Mouse (Mus musculus) forebrain, embryonic 11.5 days (tissue): ENCODE measurements at regions not wholly inside any gene's neighbourhood (a gene's known extent, or its start where the extent isn't known, plus 50 kb on each side); places are given as distances from the start of the nearest gene placed in this dataset.
A peak's percentile ranks its signal among the peaks of the same experiment; 100 is the strongest.

Experiments
- ATAC-seq: fragments of 200-750 bp; cut with Nextera tagmentation; replicated peaks from 2 replicates; pipeline ENCODE4 v1.8.0; 2017; ENCODE audit warnings: moderate TSS enrichment; ENCODE audit not compliant: low FRiP score
- DNase-seq: peaks from one replicate; pipeline ENCODE4 v3.0.0-alpha.2; 2017; ENCODE audit warnings: low spot score
- H3K27ac ChIP-seq: fragments of 300-500 bp; sonication (generic); 2 replicates; pipeline ENCODE4 v1.5.1; 2014; ENCODE audit warnings: low read depth, low read length
- H3K27me3 ChIP-seq: fragments of 300-500 bp; sonication (generic); 2 replicates; pipeline ENCODE4 v1.6.1; 2014; ENCODE audit warnings: mild to moderate bottlenecking, low read length, mixed read lengths; ENCODE audit not compliant: control insufficient read depth, insufficient read depth
- H3K36me3 ChIP-seq: fragments of 300-500 bp; sonication (generic); 2 replicates; pipeline ENCODE4 v1.6.1; 2014; ENCODE audit warnings: mild to moderate bottlenecking, low read length, moderate library complexity, mixed read lengths; ENCODE audit not compliant: control insufficient read depth, insufficient read depth
- H3K4me1 ChIP-seq: fragments of 300-500 bp; sonication (generic); replicated peaks from 2 replicates; pipeline ENCODE4 v1.6.1; 2014; ENCODE audit warnings: low read length, mixed read lengths; ENCODE audit not compliant: control insufficient read depth, insufficient read depth
- H3K4me2 ChIP-seq: fragments of 300-500 bp; sonication (generic); 2 replicates; pipeline ENCODE4 v1.6.1; 2014; ENCODE audit warnings: low read depth, mild to moderate bottlenecking, low read length, moderate library complexity, mixed read lengths; ENCODE audit not compliant: severe bottlenecking
- H3K4me3 ChIP-seq: fragments of 300-500 bp; sonication (generic); 2 replicates; pipeline ENCODE4 v1.5.1; 2014; ENCODE audit warnings: low read depth, low read length
- H3K9ac ChIP-seq: fragments of 300-500 bp; sonication (generic); 2 replicates; pipeline ENCODE4 v1.6.1; 2014; ENCODE audit warnings: low read length
- H3K9me3 ChIP-seq: fragments of 300-500 bp; sonication (generic); 2 replicates; pipeline ENCODE4 v1.6.1; 2016; ENCODE audit warnings: low read length, mixed read lengths; ENCODE audit not compliant: control insufficient read depth
- WGBS: fragments of 180-500 bp; shearing (Covaris S2); extraction: QIAGEN DNeasy Blood & Tissue Kit; methylation state at CpG from one replicate; pipeline ENCODE4 v1.1.7; 2014; 5-methylcytosine and 5-hydroxymethylcytosine counted together

- no peak for ATAC-seq
- Histone ChIP-seq H3K27me3 (no peaks in the 10 kb centered on the region), H3K36me3 (no peaks in the 10 kb centered on the region), H3K9ac (no peak overlapping the region), H3K9me3 (no peaks in the 10 kb centered on the region), H3K4me2 (no peak overlapping the region), H3K4me1 (no peaks in the 10 kb centered on the region), H3K4me3 (no peak overlapping the region), H3K27ac (no peak overlapping the region)
- 84% methylated on average over 3 of the region's 3 CpGs for WGBS
- DNase-seq: no peak
These were observed 693.3 kb downstream of the Epha4 start for GRCm38 (mm10) chr1:76821610-76822009.

GRCm38 (mm10) chr1:76829690-76830089 is 685.2 kb downstream of the Epha4 start:
- no peak for DNase-seq
- ATAC-seq: no peak
- 88% methylated on average over 2 of the region's 2 CpGs for WGBS

GRCm38 (mm10) chr1:76832311-76832710 is 682.6 kb downstream of the Epha4 start:
- no peaks in the 10 kb centered on the region for H3K4me1 ChIP-seq
- no peak for DNase-seq

More at GRCm38 (mm10) chr1:76829690-76830089, 685.2 kb downstream of the Epha4 start:
- no peaks in the 10 kb centered on the region for H3K4me1 ChIP-seq
- no peak overlapping the region for H3K4me3 ChIP-seq
- no peaks in the 10 kb centered on the region for H3K9me3 ChIP-seq
- H3K27ac ChIP-seq: no peak overlapping the region
- H3K9ac ChIP-seq: no peak overlapping the region
- H3K27me3 ChIP-seq: no peaks in the 10 kb centered on the region
- no peak overlapping the region for H3K4me2 ChIP-seq
- no peaks in the 10 kb centered on the region for H3K36me3 ChIP-seq

GRCm38 (mm10) chr1:76835028-76835683 is 679.7 kb downstream of the Epha4 start:
- ATAC-seq (no peak), DNase-seq (no peak)
- Histone ChIP-seq H3K4me3 (no peak overlapping the region), H3K4me2 (no peak overlapping the region), H3K9ac (no peak overlapping the region), H3K27me3 (no peaks in the 10 kb centered on the region), H3K36me3 (no peaks in the 10 kb centered on the region), H3K27ac (no peak overlapping the region), H3K4me1 (no peaks in the 10 kb centered on the region), H3K9me3 (no peaks in the 10 kb centered on the region)
- WGBS: 91% methylated on average over 6 of the region's 6 CpGs

More at GRCm38 (mm10) chr1:76832311-76832710, 682.6 kb downstream of the Epha4 start:
- H3K36me3 ChIP-seq: no peaks in the 10 kb centered on the region
- H3K4me2 ChIP-seq: no peak overlapping the region
- no peak for ATAC-seq
- no peaks in the 10 kb centered on the region for H3K27me3 ChIP-seq
- no peak overlapping the region for H3K4me3 ChIP-seq
- H3K9ac ChIP-seq: no peak overlapping the region
- H3K9me3 ChIP-seq: no peaks in the 10 kb centered on the region
- H3K27ac ChIP-seq: no peak overlapping the region
- 80% methylated on average over 2 of the region's 2 CpGs for WGBS

- no peak for ATAC-seq
- 23% methylated on average over 3 of the region's 3 CpGs for WGBS
- Histone ChIP-seq H3K9me3 (no peaks in the 10 kb centered on the region), H3K27ac (no peak overlapping the region), H3K4me2 (no peak overlapping the region), H3K9ac (no peak overlapping the region), H3K4me1 (no peaks in the 10 kb centered on the region), H3K4me3 (no peak overlapping the region), H3K27me3 (no peaks in the 10 kb centered on the region), H3K36me3 (no peaks in the 10 kb centered on the region)
- no peak for DNase-seq
These were observed 665.5 kb downstream of the Epha4 start for GRCm38 (mm10) chr1:76849346-76849745.

- H3K27ac ChIP-seq: no peak overlapping the region
These were observed 648.5 kb downstream of the Epha4 start for GRCm38 (mm10) chr1:76866304-76866968.

GRCm38 (mm10) chr1:76873207-76873606 is 641.7 kb downstream of the Epha4 start:
- no peaks in the 10 kb centered on the region for H3K4me1 ChIP-seq
- H3K9ac ChIP-seq: no peak overlapping the region
- no peak overlapping the region for H3K4me3 ChIP-seq
- no peaks in the 10 kb centered on the region for H3K36me3 ChIP-seq
- H3K4me2 ChIP-seq: no peak overlapping the region
- ATAC-seq: no peak
- no peak for DNase-seq
- H3K9me3 ChIP-seq: no peaks in the 10 kb centered on the region
- 87% methylated on average over 4 of the region's 4 CpGs for WGBS
- H3K27me3 ChIP-seq: no peaks in the 10 kb centered on the region
- H3K27ac ChIP-seq: no peak overlapping the region

More at GRCm38 (mm10) chr1:76866304-76866968, 648.5 kb downstream of the Epha4 start:
- WGBS: 77% methylated on average over 15 of the region's 15 CpGs
- H3K4me2 ChIP-seq: no peak overlapping the region
- DNase-seq: peak; percentile 47
- no peak overlapping the region for H3K9ac ChIP-seq
- no peak for ATAC-seq
- no peak overlapping the region for H3K4me3 ChIP-seq
- no peaks in the 10 kb centered on the region for H3K9me3 ChIP-seq
- no peaks in the 10 kb centered on the region for H3K4me1 ChIP-seq
- no peaks in the 10 kb centered on the region for H3K36me3 ChIP-seq
- no peaks in the 10 kb centered on the region for H3K27me3 ChIP-seq

- Histone ChIP-seq H3K27ac (no peak overlapping the region), H3K9me3 (no peaks in the 10 kb centered on the region), H3K4me1 (no peaks in the 10 kb centered on the region), H3K4me3 (no peak overlapping the region), H3K9ac (no peak overlapping the region), H3K36me3 (no peaks in the 10 kb centered on the region), H3K4me2 (no peak overlapping the region), H3K27me3 (no peaks in the 10 kb centered on the region)
- DNase-seq (no peak), ATAC-seq (no peak)
- WGBS: 75% methylated on average over 6 of the region's 6 CpGs
These were observed 634.6 kb downstream of the Epha4 start for GRCm38 (mm10) chr1:76880111-76880782.
